Comparison of ENCODE assay signal across 7 mouse cellular contexts in genomic region chr10:60277207-60278005, GRCm38 (mm10). TPM values are rescaled to one million over a fixed set of nuclear protein-coding genes. Genes with fewer than 3 reads are reported as not detected.
DNase-seq lines count a peak whose midpoint lies in the region; ATAC-seq lines count a peak whose summit lies in the region.

Gene Psap (plus strand): TSS chr10:60277627.

- peak; percentile 98 for DNase-seq in adrenal gland, postnatal 14 days
- DNase-seq in embryonic facial prominence, embryonic 11.5 days (ENCODE audit: low spot score) = peak; percentile 93
- peak; percentile 100 for DNase-seq in heart, adult 11 months
- DNase-seq in kidney, adult 18-20 months = peak; percentile 94
- peak; percentile 92 for DNase-seq in limb, embryonic 11.5 days (ENCODE audit: low spot score)
- DNase-seq in midbrain, embryonic 14.5 days = peak; percentile 97
- peak; percentile 90 to 93 for DNase-seq in spleen, adult 18-20 months

- no peaks in the 10 kb centered on the region for H3K36me3 ChIP-seq in embryonic facial prominence, embryonic 11.5 days (replicated peaks; ENCODE audit: control insufficient read depth, insufficient read depth, low read depth, low read length)
- no peaks in the 10 kb centered on the region; the same call in 1 of the 2 replicates for H3K36me3 ChIP-seq in limb, embryonic 11.5 days (ENCODE audit: control insufficient read depth, insufficient read depth, low read length)
- H3K36me3 ChIP-seq in midbrain, embryonic 14.5 days (ENCODE audit: control insufficient read depth, insufficient read depth, low read length) = no peaks in the 10 kb centered on the region

- peak within 1 kb of the TSS; percentile 65 for H3K4me2 ChIP-seq in embryonic facial prominence, embryonic 11.5 days (ENCODE audit: low read depth, low read length)
- H3K4me2 ChIP-seq in limb, embryonic 11.5 days (ENCODE audit: low read depth, severe bottlenecking) = peak within 1 kb of the TSS; percentile 83
- peak within 1 kb of the TSS; percentile 89 for H3K4me2 ChIP-seq in midbrain, embryonic 14.5 days (ENCODE audit: low read length)

- H3K4me3 ChIP-seq in embryonic facial prominence, embryonic 11.5 days (ENCODE audit: low read depth, low read length) = peak within 1 kb of the TSS; percentile 76
- H3K4me3 ChIP-seq in limb, embryonic 11.5 days (ENCODE audit: low read depth, low read length) = peak within 1 kb of the TSS; percentile 79
- peak within 1 kb of the TSS; percentile 49 for H3K4me3 ChIP-seq in midbrain, embryonic 14.5 days (replicated peaks; ENCODE audit: low read depth, low read length)

- no peaks in the 10 kb centered on the region; the same call in 1 of the 2 replicates for H3K4me1 ChIP-seq in embryonic facial prominence, embryonic 11.5 days (ENCODE audit: control insufficient read depth, insufficient read depth, low read length)
- peaks cover 2% of the 10 kb centered on the region; the same call in 1 of the 2 replicates for H3K4me1 ChIP-seq in limb, embryonic 11.5 days (ENCODE audit: control insufficient read depth, insufficient read depth, low read length)
- H3K4me1 ChIP-seq in midbrain, embryonic 14.5 days (ENCODE audit: control insufficient read depth, insufficient read depth, low read length) = peaks cover 42% of the 10 kb centered on the region

- H3K27ac ChIP-seq in embryonic facial prominence, embryonic 11.5 days (replicated peaks; ENCODE audit: low read depth, low read length) = 0 out of 2 replicates have a peak within 1 kb of the TSS, but pooled peaks have one; percentile 14
- peak within 1 kb of the TSS; percentile 55; the same call in 1 of the 2 replicates for H3K27ac ChIP-seq in limb, embryonic 11.5 days (replicated peaks; ENCODE audit: low read depth, low read length)
- H3K27ac ChIP-seq in midbrain, embryonic 14.5 days (replicated peaks; ENCODE audit: low read depth, low read length) = peak within 1 kb of the TSS; percentile 85

- no peaks in the 10 kb centered on the region for H3K9me3 ChIP-seq in embryonic facial prominence, embryonic 11.5 days (replicated peaks; ENCODE audit: control insufficient read depth, low read length)
- no peaks in the 10 kb centered on the region for H3K9me3 ChIP-seq in limb, embryonic 11.5 days (ENCODE audit: control insufficient read depth, low read length)
- no peaks in the 10 kb centered on the region for H3K9me3 ChIP-seq in midbrain, embryonic 14.5 days (ENCODE audit: control insufficient read depth, low read length)

- no peaks in the 10 kb centered on the region for H3K27me3 ChIP-seq in embryonic facial prominence, embryonic 11.5 days (ENCODE audit: control insufficient read depth, insufficient read depth, low read length)
- no peaks in the 10 kb centered on the region for H3K27me3 ChIP-seq in limb, embryonic 11.5 days (ENCODE audit: control insufficient read depth, insufficient read depth, low read length)
- H3K27me3 ChIP-seq in midbrain, embryonic 14.5 days (ENCODE audit: control insufficient read depth, insufficient read depth, low read length) = no peaks in the 10 kb centered on the region

- H3K9ac ChIP-seq in embryonic facial prominence, embryonic 11.5 days (replicated peaks; ENCODE audit: low read length) = peak within 1 kb of the TSS; percentile 81
- H3K9ac ChIP-seq in limb, embryonic 11.5 days (ENCODE audit: low read length) = peak within 1 kb of the TSS; percentile 87
- H3K9ac ChIP-seq in midbrain, embryonic 14.5 days (replicated peaks; ENCODE audit: low read length) = peak within 1 kb of the TSS; percentile 88

- 2% methylated on average over 54 of the region's 54 CpGs for WGBS in embryonic facial prominence, embryonic 11.5 days
- 3% methylated on average over 54 of the region's 54 CpGs for WGBS in limb, embryonic 11.5 days
- WGBS in midbrain, embryonic 14.5 days = 3% methylated on average over 53 of the region's 54 CpGs

- peak; percentile 82 for ATAC-seq in embryonic facial prominence, embryonic 11.5 days (replicated peaks; ENCODE audit: insufficient number of reproducible peaks, low FRiP score, low TSS enrichment, low read depth)
- ATAC-seq in limb, embryonic 11.5 days (ENCODE audit: insufficient number of reproducible peaks, low FRiP score, low TSS enrichment, low read depth) = peak; percentile 86
- ATAC-seq in midbrain, embryonic 14.5 days (ENCODE audit: low FRiP score, low TSS enrichment) = peak; percentile 92

RNA-seq across cellular contexts. Expression of gene Psap, which starts in this region (rescaled TPM):
- total RNA-seq in adrenal gland, postnatal 14 days (2021) = 876 and 969 TPM in 2 replicates
- 64.2 and 74.4 TPM in 2 replicates for polyA plus RNA-seq in embryonic facial prominence, embryonic 11.5 days (2014; fragmentation: Nextera tagmentation; extraction: Ambion mirVana)
- 50.6 and 54.8 TPM in 2 replicates for polyA plus RNA-seq in limb, embryonic 11.5 days (2014; fragmentation: Nextera tagmentation; extraction: Ambion mirVana)
- 129 and 260 TPM in 2 replicates for polyA plus RNA-seq in midbrain, embryonic 14.5 days (2014; fragmentation: Nextera tagmentation; extraction: Ambion mirVana)

Comparison
In these comparisons a context has a peak if more than half of its experiments do, and no peak if none do; other contexts are left out.
1. Peak in every context shown above with its lines: DNase-seq, ATAC-seq, H3K4me3 ChIP-seq and H3K27ac ChIP-seq.
2. H3K27ac ChIP-seq: peak in every context shown above with its lines; median percentile 85 in midbrain, embryonic 14.5 days; 55 in limb, embryonic 11.5 days; 14 in embryonic facial prominence, embryonic 11.5 days.